Mouse (Mus musculus): Measurements from ENCODE around the gene Nisch. TPM values are rescaled to one million over a fixed set of nuclear protein-coding genes. Genes with fewer than 3 reads are reported as not detected.

Gene Nisch
- polyA plus RNA-seq, 1 experiment from 2014 or later = 354 TPM

GRCm38 (mm10) chr14:31209133-31209557 lies 7.6 kb downstream of the Nisch start:
- Histone ChIP-seq H3K4me2 (ENCODE audit: low read length) (no peak overlapping the region), H3K27ac (ENCODE audit: low read length) (no peak overlapping the region), H3K36me3 (ENCODE audit: control insufficient read depth, insufficient read depth, low read length) (peaks cover under 1% of the 10 kb centered on the region; the same call in 1 of the 2 replicates), H3K27me3 (ENCODE audit: control insufficient read depth, insufficient read depth, low read depth, low read length) (no peaks in the 10 kb centered on the region), H3K4me1 (ENCODE audit: control insufficient read depth, insufficient read depth, low read length) (peaks cover 14% of the 10 kb centered on the region), H3K9me3 (replicated peaks; ENCODE audit: control insufficient read depth, low read length, poor library complexity, severe bottlenecking) (no peaks in the 10 kb centered on the region), H3K9ac (ENCODE audit: low read depth, low read length) (no peak overlapping the region), H3K4me3 (ENCODE audit: low read depth, low read length) (no peak overlapping the region)
- no peak for ATAC-seq
- 84% methylated on average over 4 of the region's 4 CpGs for WGBS

GRCm38 (mm10) chr14:31208084-31208483 lies 8.7 kb downstream of the Nisch start, which contains the start of gene Tnnc1:
Gene Tnnc1 (plus strand): TSS chr14:31208312.
- WGBS = 72% methylated on average over 2 of the region's 2 CpGs
- Histone ChIP-seq H3K9ac (ENCODE audit: low read depth, low read length) (peak within 1 kb of the TSS; percentile 92), H3K36me3 (ENCODE audit: control insufficient read depth, insufficient read depth, low read length) (peaks cover 10% of the 10 kb centered on the region), H3K9me3 (replicated peaks; ENCODE audit: control insufficient read depth, low read length, poor library complexity, severe bottlenecking) (no peaks in the 10 kb centered on the region), H3K4me2 (ENCODE audit: low read length) (peak within 1 kb of the TSS; percentile 78), H3K4me1 (ENCODE audit: control insufficient read depth, insufficient read depth, low read length) (peaks cover 14% of the 10 kb centered on the region), H3K27ac (ENCODE audit: low read length) (peak within 1 kb of the TSS; percentile 92), H3K27me3 (ENCODE audit: control insufficient read depth, insufficient read depth, low read depth, low read length) (no peaks in the 10 kb centered on the region), H3K4me3 (ENCODE audit: low read depth, low read length) (peak within 1 kb of the TSS; percentile 74)
- ATAC-seq = no peak

- Histone ChIP-seq H3K4me1 (ENCODE audit: control insufficient read depth, insufficient read depth, low read length) (peaks cover 14% of the 10 kb centered on the region), H3K9me3 (replicated peaks; ENCODE audit: control insufficient read depth, low read length, poor library complexity, severe bottlenecking) (no peaks in the 10 kb centered on the region), H3K4me3 (ENCODE audit: low read depth, low read length) (peak overlapping the region; percentile 74), H3K27ac (ENCODE audit: low read length) (peak overlapping the region; percentile 92), H3K27me3 (ENCODE audit: control insufficient read depth, insufficient read depth, low read depth, low read length) (no peaks in the 10 kb centered on the region), H3K9ac (ENCODE audit: low read depth, low read length) (peak overlapping the region; percentile 92), H3K4me2 (ENCODE audit: low read length) (peak overlapping the region; percentile 78), H3K36me3 (ENCODE audit: control insufficient read depth, insufficient read depth, low read length) (peaks cover 18% of the 10 kb centered on the region)
- WGBS = 78% methylated on average over 13 of the region's 13 CpGs
- peak; percentile 43 for ATAC-seq
Measured at GRCm38 (mm10) chr14:31207070-31207830, 9.5 kb downstream of the Nisch start.

GRCm38 (mm10) chr14:31206472-31206981 lies 10.2 kb downstream of the Nisch start:
- Histone ChIP-seq H3K4me1 (ENCODE audit: control insufficient read depth, insufficient read depth, low read length) (peaks cover 14% of the 10 kb centered on the region), H3K4me3 (ENCODE audit: low read depth, low read length) (peak overlapping the region; percentile 74), H3K4me2 (ENCODE audit: low read length) (peak overlapping the region; percentile 78), H3K27me3 (ENCODE audit: control insufficient read depth, insufficient read depth, low read depth, low read length) (no peaks in the 10 kb centered on the region), H3K27ac (ENCODE audit: low read length) (peak overlapping the region; percentile 92), H3K36me3 (ENCODE audit: control insufficient read depth, insufficient read depth, low read length) (peaks cover 23% of the 10 kb centered on the region), H3K9ac (ENCODE audit: low read depth, low read length) (peak overlapping the region; percentile 92), H3K9me3 (replicated peaks; ENCODE audit: control insufficient read depth, low read length, poor library complexity, severe bottlenecking) (no peaks in the 10 kb centered on the region)
- under 1% methylated on average over 38 of the region's 48 CpGs for WGBS
- peak; percentile 81 for ATAC-seq

- under 1% methylated on average over 36 of the region's 39 CpGs for WGBS
- Histone ChIP-seq H3K36me3 (ENCODE audit: control insufficient read depth, insufficient read depth, low read length) (peaks cover 23% of the 10 kb centered on the region), H3K4me1 (ENCODE audit: control insufficient read depth, insufficient read depth, low read length) (peaks cover 14% of the 10 kb centered on the region), H3K9ac (ENCODE audit: low read depth, low read length) (peak overlapping the region; percentile 92), H3K4me3 (ENCODE audit: low read depth, low read length) (peak overlapping the region; percentile 74), H3K9me3 (replicated peaks; ENCODE audit: control insufficient read depth, low read length, poor library complexity, severe bottlenecking) (no peaks in the 10 kb centered on the region), H3K27ac (ENCODE audit: low read length) (peak overlapping the region; percentile 92), H3K4me2 (ENCODE audit: low read length) (peak overlapping the region; percentile 63), H3K27me3 (ENCODE audit: control insufficient read depth, insufficient read depth, low read depth, low read length) (no peaks in the 10 kb centered on the region)
- peak; percentile 72 for ATAC-seq
Measured at GRCm38 (mm10) chr14:31205562-31206467, 10.9 kb downstream of the Nisch start.

GRCm38 (mm10) chr14:31205244-31205561 lies 11.5 kb downstream of the Nisch start:
- H3K27ac ChIP-seq (ENCODE audit: low read length) = peak overlapping the region; percentile 92
- peak overlapping the region; percentile 92 for H3K9ac ChIP-seq (ENCODE audit: low read depth, low read length)
- peak overlapping the region; percentile 63 for H3K4me2 ChIP-seq (ENCODE audit: low read length)
- no peaks in the 10 kb centered on the region for H3K9me3 ChIP-seq (replicated peaks; ENCODE audit: control insufficient read depth, low read length, poor library complexity, severe bottlenecking)
- H3K36me3 ChIP-seq (ENCODE audit: control insufficient read depth, insufficient read depth, low read length) = peaks cover 23% of the 10 kb centered on the region
- 18% methylated on average over 8 of the region's 8 CpGs for WGBS
- peaks cover 14% of the 10 kb centered on the region for H3K4me1 ChIP-seq (ENCODE audit: control insufficient read depth, insufficient read depth, low read length)
- H3K27me3 ChIP-seq (ENCODE audit: control insufficient read depth, insufficient read depth, low read depth, low read length) = no peaks in the 10 kb centered on the region
- H3K4me3 ChIP-seq (ENCODE audit: low read depth, low read length) = peak overlapping the region; percentile 74
- ATAC-seq = 0 out of 2 replicates have a peak, but pooled peaks have one; percentile 21

GRCm38 (mm10) chr14:31204844-31205243 lies 11.9 kb downstream of the Nisch start:
- no peaks in the 10 kb centered on the region for H3K27me3 ChIP-seq (ENCODE audit: control insufficient read depth, insufficient read depth, low read depth, low read length)
- H3K4me3 ChIP-seq (ENCODE audit: low read depth, low read length) = peak overlapping the region; percentile 74
- WGBS = 76% methylated on average over 4 of the region's 4 CpGs
- H3K4me2 ChIP-seq (ENCODE audit: low read length) = peak overlapping the region; percentile 63
- peak overlapping the region; percentile 92 for H3K27ac ChIP-seq (ENCODE audit: low read length)
- ATAC-seq = no peak
- H3K9me3 ChIP-seq (replicated peaks; ENCODE audit: control insufficient read depth, low read length, poor library complexity, severe bottlenecking) = no peaks in the 10 kb centered on the region
- H3K4me1 ChIP-seq (ENCODE audit: control insufficient read depth, insufficient read depth, low read length) = peaks cover 14% of the 10 kb centered on the region
- H3K9ac ChIP-seq (ENCODE audit: low read depth, low read length) = peak overlapping the region; percentile 92
- H3K36me3 ChIP-seq (ENCODE audit: control insufficient read depth, insufficient read depth, low read length) = peaks cover 23% of the 10 kb centered on the region

GRCm38 (mm10) chr14:31200038-31200437 lies 16.7 kb downstream of the Nisch start:
- H3K9me3 ChIP-seq (replicated peaks; ENCODE audit: control insufficient read depth, low read length, poor library complexity, severe bottlenecking) = no peaks in the 10 kb centered on the region
- H3K4me3 ChIP-seq (ENCODE audit: low read depth, low read length) = no peak overlapping the region
- H3K4me1 ChIP-seq (ENCODE audit: control insufficient read depth, insufficient read depth, low read length) = peaks cover 17% of the 10 kb centered on the region
- no peak for ATAC-seq
- no peak overlapping the region for H3K27ac ChIP-seq (ENCODE audit: low read length)
- 87% methylated on average over 3 of the region's 3 CpGs for WGBS
- H3K4me2 ChIP-seq (ENCODE audit: low read length) = no peak overlapping the region
- H3K9ac ChIP-seq (ENCODE audit: low read depth, low read length) = no peak overlapping the region
- H3K27me3 ChIP-seq (ENCODE audit: control insufficient read depth, insufficient read depth, low read depth, low read length) = no peaks in the 10 kb centered on the region
- H3K36me3 ChIP-seq (ENCODE audit: control insufficient read depth, insufficient read depth, low read length) = peaks cover 24% of the 10 kb centered on the region
